Mouse (Mus musculus): ENCODE measurements around the gene Ints1.

GRCm38 (mm10) chr5:139732634-139733107, 42.8 kb downstream of the Ints1 start:
- TF ChIP-seq CTCF (IDR thresholded peaks at IDR 0.05; ENCODE audit: low read depth, low read length), result no peak
- TF ChIP-seq TAL1 (conservative IDR thresholded peaks at IDR 0.05; ENCODE audit: low read depth, low read length), result no peak
- no peak for TF ChIP-seq GATA1 (IDR thresholded peaks at IDR 0.05; ENCODE audit: borderline replicate concordance, low read length)
- TF ChIP-seq POLR2AphosphoS5 (IDR thresholded peaks at IDR 0.05; ENCODE audit: insufficient replicate concordance, low read depth, low read length), result no peak
- no peak for TF ChIP-seq GATA2 (IDR thresholded peaks at IDR 0.05; ENCODE audit: borderline replicate concordance, low read depth, low read length)
